Mouse (Mus musculus): ENCODE results near the gene Fads3.

The Fads3 gene

GRCm38 (mm10) chr19:10105034-10105493 lies 63.7 kb downstream of the Fads3 start:
- no peak for ATAC-seq (ENCODE audit: insufficient number of reproducible peaks, low FRiP score, low TSS enrichment)

GRCm38 (mm10) chr19:10106634-10107033 lies 65.3 kb downstream of the Fads3 start:
- no peak for ATAC-seq (ENCODE audit: insufficient number of reproducible peaks, low FRiP score, low TSS enrichment)

DNA sequence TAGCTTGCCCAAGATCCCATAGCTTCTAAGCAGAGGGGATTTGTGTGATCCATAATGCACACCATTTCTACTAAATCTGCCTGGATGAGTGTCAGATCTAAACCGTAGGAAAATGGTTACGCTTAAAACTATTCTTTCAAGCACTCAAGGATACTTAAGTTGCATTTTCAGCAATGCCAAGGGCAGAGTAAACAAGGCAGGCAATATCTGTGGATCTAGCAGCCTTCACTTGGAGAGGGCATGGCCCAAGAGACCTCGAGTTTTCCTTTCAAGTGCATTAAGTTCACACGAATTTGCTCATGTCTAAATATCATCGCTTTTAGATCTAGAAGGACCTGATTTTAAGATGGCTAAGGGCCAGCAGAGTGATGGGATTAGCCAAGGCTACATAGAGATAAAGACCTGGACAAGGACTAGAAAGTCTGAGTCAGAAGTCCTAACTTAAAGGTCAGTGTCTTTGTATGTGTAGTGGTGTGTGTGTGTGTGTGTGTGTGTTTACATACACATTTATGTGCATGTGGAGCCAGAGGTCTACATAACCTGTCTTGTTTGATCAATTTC lies 65.8 kb downstream of the Fads3 start:
- ATAC-seq (ENCODE audit: insufficient number of reproducible peaks, low FRiP score, low TSS enrichment) = no peak

- no peak for ATAC-seq (ENCODE audit: insufficient number of reproducible peaks, low FRiP score, low TSS enrichment)
These were observed 66.8 kb downstream of the Fads3 start for GRCm38 (mm10) chr19:10108129-10108528.

DNA sequence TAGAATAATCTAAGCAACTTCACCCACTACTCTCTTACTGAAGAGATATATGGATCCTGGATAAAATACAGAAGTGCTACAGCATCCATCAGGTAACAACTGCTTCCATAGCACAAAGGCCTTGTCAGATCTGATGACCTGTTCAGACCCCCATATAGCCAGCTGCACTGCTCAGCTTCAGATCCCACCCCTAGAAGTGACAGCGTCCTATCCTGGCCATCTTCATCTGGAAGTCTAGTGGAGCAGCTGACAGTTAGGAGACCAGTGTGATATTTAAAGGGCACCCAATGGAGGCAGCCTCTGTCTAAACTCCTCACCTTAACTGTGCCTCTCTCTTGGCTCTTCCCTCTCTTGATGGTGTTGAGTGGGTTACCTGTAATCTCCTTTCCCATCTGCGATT lies 67.3 kb downstream of the Fads3 start:
- ATAC-seq (ENCODE audit: insufficient number of reproducible peaks, low FRiP score, low TSS enrichment) = no peak

Data from cerebellum, adult (tissue).